Mouse (Mus musculus) bone marrow macrophage, adult 2 months (primary cell): Measurements from ENCODE around the gene Pigu.

ENCODE experiments used
- CTCF ChIP-seq: IDR thresholded peaks from 2 replicates; pipeline ENCODE4 v1.5.1; 2012; ENCODE audit warnings: low read depth, mild to moderate bottlenecking, low read length, moderate library complexity
- POLR2A ChIP-seq: IDR thresholded peaks from 2 replicates; pipeline ENCODE4 v1.6.1; 2012; ENCODE audit warnings: mild to moderate bottlenecking, low read depth, low read length, borderline replicate concordance

- no peak for TF ChIP-seq CTCF
- TF ChIP-seq POLR2A, result no peak
Measured at GRCm38 (mm10) chr2:155336254-155336653, 21.0 kb downstream of the Pigu start.
